Mouse (Mus musculus) bone marrow, adult 2 months (tissue): ENCODE data around the gene Naa35.

Source experiments
- CTCF ChIP-seq: fragments of 200-500 bp; IDR thresholded peaks from 2 replicates; pipeline ENCODE4 v1.5.1; 2011; ENCODE audit warnings: low read length, control low read depth; ENCODE audit not compliant: control insufficient read depth, insufficient read depth
- POLR2A ChIP-seq: fragments of 200-500 bp; IDR thresholded peaks from 2 replicates; pipeline ENCODE4 v1.6.1; 2011; ENCODE audit warnings: low read depth, mild to moderate bottlenecking, control low read depth, low read length, borderline replicate concordance; ENCODE audit not compliant: control insufficient read depth

GRCm38 (mm10) chr13:59652651-59653050, 67.6 kb downstream of the Naa35 start:
- TF ChIP-seq POLR2A: no peak
- no peak for TF ChIP-seq CTCF
